Mouse (Mus musculus) hindbrain, embryonic 10.5 days (tissue): Measurements from ENCODE around the gene Olfr1320. TPM values are rescaled to one million over a fixed set of nuclear protein-coding genes. Genes with fewer than 3 reads are reported as not detected.
"Not testable (repeated sequence)": the region's sequence is repeated elsewhere in the genome, so short reads cannot be mapped to it uniquely, and the experiment has no call there.

Experiments used
- DNase-seq: peaks from one replicate; pipeline ENCODE4 v3.0.0-alpha.2; 2017; ENCODE audit warnings: low spot score
- H3K27ac ChIP-seq: fragments of 300-500 bp; sonication (generic); 2 replicates; pipeline ENCODE4 v1.5.1; 2016; ENCODE audit warnings: mild to moderate bottlenecking, moderate library complexity
- H3K27me3 ChIP-seq: fragments of 300-500 bp; sonication (generic); 2 replicates; pipeline ENCODE4 v1.6.1; 2016; ENCODE audit warnings: mild to moderate bottlenecking; ENCODE audit not compliant: poor library complexity, insufficient read depth, severe bottlenecking
- H3K36me3 ChIP-seq: fragments of 300-500 bp; sonication (generic); 2 replicates; pipeline ENCODE4 v1.6.1; 2016; ENCODE audit warnings: mild to moderate bottlenecking, moderate library complexity
- H3K4me1 ChIP-seq: fragments of 300-500 bp; sonication (generic); replicated peaks from 2 replicates; pipeline ENCODE4 v1.6.1; 2016; ENCODE audit warnings: mild to moderate bottlenecking
- H3K4me3 ChIP-seq: fragments of 300-500 bp; sonication (generic); 2 replicates; pipeline ENCODE4 v1.5.1; 2016; ENCODE audit warnings: mild to moderate bottlenecking, moderate library complexity
- H3K9me3 ChIP-seq: fragments of 300-500 bp; sonication (generic); 2 replicates; pipeline ENCODE4 v1.6.1; 2016; ENCODE audit warnings: mild to moderate bottlenecking, moderate library complexity
- WGBS: fragments of 180-500 bp; shearing (Covaris S2); methylation state at CpG from one replicate; pipeline ENCODE4 v1.1.7; 2016; 5-methylcytosine and 5-hydroxymethylcytosine counted together
- polyA plus RNA-seq: library from polyadenylated mRNA; unstranded; fragments of >200 nt; fragmentation: Nextera tagmentation; extraction: Ambion mirVana; gene quantifications from 2 replicates; pipeline ENCODE4 v1.2.1, GENCODE M21; 2016

Olfr1320 gene
- not detected in 2 replicates for polyA plus RNA-seq

DNA sequence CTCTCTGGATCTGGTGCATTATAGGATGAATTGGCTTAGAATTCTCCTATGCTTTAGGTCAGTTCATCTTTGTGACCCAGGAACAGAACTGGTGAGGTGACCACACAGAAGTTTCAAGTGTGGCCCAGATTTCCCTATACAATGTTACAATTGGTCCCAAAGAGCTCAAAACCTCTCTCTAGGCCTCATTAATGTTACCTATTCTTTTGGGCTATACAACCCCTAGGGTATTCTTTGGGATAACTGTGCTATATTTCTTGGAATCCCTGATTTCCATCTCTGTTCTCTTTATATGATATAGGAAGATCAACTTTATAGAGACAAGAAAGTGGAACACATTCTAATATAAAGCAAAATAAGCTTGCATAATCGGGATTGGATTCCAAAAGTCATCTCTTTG is at the start of gene Olfr1320:
Olfr1320 (plus strand) TSS at position 301 of the 400 bp plus-strand sequence.
- H3K36me3 ChIP-seq, result no peaks in the 10 kb centered on the region
- WGBS, result 86% methylated on average over 1 of the region's 1 CpGs

DNA sequence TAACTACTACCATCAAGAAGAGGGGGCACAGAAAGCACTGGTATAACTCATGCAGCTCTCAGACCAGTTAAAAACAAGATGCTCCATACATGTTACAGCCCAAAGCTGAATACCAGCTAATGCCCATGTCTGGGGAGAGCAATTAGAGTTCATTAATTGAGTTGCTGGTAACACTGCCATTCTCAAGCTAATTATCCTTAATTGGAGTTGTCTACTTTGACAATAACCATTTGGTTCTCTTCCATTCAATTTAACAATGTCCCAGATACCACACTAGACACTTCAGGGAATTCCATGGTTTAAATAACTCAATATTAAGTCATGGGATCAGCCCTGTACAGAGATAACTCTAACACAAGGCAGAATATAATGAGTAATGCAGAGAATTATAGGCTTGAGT is 44.6 kb upstream of the Olfr1320 start:
- H3K4me1 ChIP-seq, result no peaks in the 10 kb centered on the region
- no peak overlapping the region for H3K4me3 ChIP-seq
- no peaks in the 10 kb centered on the region for H3K36me3 ChIP-seq
- DNase-seq, result no peak
- H3K27ac ChIP-seq, result no peak overlapping the region
- no peaks in the 10 kb centered on the region for H3K9me3 ChIP-seq
- H3K27me3 ChIP-seq, result no peaks in the 10 kb centered on the region

More for the DNA sequence above, at the start of gene Olfr1320:
- no peaks in the 10 kb centered on the region for H3K27me3 ChIP-seq
- no peak for DNase-seq
- H3K4me1 ChIP-seq, result no peaks in the 10 kb centered on the region
- H3K9me3 ChIP-seq, result no peaks in the 10 kb centered on the region
- H3K27ac ChIP-seq, result no peak within 1 kb of the TSS
- H3K4me3 ChIP-seq, result no peak within 1 kb of the TSS

DNA sequence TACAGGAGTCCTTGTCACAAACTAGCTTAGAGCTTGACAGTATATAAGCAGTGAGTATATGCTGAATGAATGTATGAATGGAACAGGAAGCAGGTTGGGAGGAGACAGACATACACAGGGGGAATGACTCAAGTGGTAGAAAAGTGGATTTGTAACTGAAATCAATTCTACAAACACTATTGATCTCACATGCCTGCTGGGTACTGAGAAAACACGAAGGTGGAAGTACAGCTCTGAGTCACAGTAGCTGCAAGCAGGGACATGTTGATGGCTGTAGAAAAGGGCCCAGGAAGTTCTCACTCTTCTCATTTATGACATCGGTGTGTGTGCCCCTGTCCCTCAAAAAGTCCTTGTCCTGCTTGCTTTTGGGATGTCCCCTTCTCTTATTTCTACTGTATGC is 40.9 kb upstream of the Olfr1320 start:
- 81% methylated on average over 2 of the region's 2 CpGs for WGBS

DNA sequence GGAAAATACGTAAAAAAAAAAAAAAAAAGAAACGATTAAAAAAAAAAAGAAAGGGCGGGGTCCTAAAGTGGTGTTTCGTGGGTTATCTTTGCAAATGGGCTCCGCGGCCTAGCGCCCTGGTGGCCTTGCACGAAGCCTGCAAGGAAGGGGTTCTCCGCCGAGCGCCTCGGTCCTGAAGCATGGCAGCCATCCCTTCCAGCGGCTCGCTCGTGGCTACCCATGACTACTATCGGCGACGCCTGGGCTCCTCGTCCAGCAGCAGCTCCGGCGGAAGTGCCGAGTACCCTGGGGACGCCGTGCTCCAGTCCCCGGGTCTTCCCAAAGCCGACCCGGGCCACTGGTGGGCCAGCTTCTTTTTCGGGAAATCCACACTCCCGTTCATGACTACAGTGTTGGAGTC is 11.4 kb upstream of the Olfr1320 start:
- WGBS, result 89% methylated on average over 29 of the region's 29 CpGs
- H3K9me3 ChIP-seq, H3K4me1 ChIP-seq, DNase-seq, H3K27me3 ChIP-seq, H3K36me3 ChIP-seq, H3K27ac ChIP-seq, H3K4me3 ChIP-seq: not testable (repeated sequence)

More for the DNA sequence above, 40.9 kb upstream of the Olfr1320 start:
- Histone ChIP-seq H3K4me1 (no peaks in the 10 kb centered on the region), H3K27ac (no peak overlapping the region), H3K36me3 (no peaks in the 10 kb centered on the region), H3K27me3 (no peaks in the 10 kb centered on the region), H3K9me3 (no peaks in the 10 kb centered on the region), H3K4me3 (no peak overlapping the region)
- DNase-seq, result no peak

Other genes starting within 250 kb of the Olfr1320 start
- 1.8 and 4.0 TPM in 2 replicates for gene Arhgap36, start 208.4 kb upstream of the Olfr1320 start, polyA plus RNA-seq
- gene Olfr1321, start 62.7 kb downstream of the Olfr1320 start, polyA plus RNA-seq, result not detected in 2 replicates
- 3.3 and 3.8 TPM in 2 replicates for gene Igsf1, start 125.4 kb downstream of the Olfr1320 start, polyA plus RNA-seq
- gene Olfr1322, start 219.2 kb downstream of the Olfr1320 start, polyA plus RNA-seq, result not detected in 2 replicates